Mouse (Mus musculus): ENCODE measurements around the gene Amer3. TPM values are rescaled to one million over a fixed set of nuclear protein-coding genes. Genes with fewer than 3 reads are reported as not detected.
A peak's percentile ranks its signal among the peaks of the same experiment; 100 is the strongest.

Gene Amer3
- polyA plus RNA-seq, 1 experiment from 2014 or later, result 0.92 TPM

- no peak overlapping the region for H3K4me2 ChIP-seq (replicated peaks)
- no peak for ATAC-seq
- H3K27me3 ChIP-seq (replicated peaks), result no peaks in the 10 kb centered on the region
- no peaks in the 10 kb centered on the region for H3K9me3 ChIP-seq
- no peak overlapping the region for H3K4me3 ChIP-seq (replicated peaks)
- WGBS, result 89% methylated on average over 2 of the region's 2 CpGs
- no peaks in the 10 kb centered on the region for H3K4me1 ChIP-seq (replicated peaks)
- H3K36me3 ChIP-seq, result no peaks in the 10 kb centered on the region
- no peak overlapping the region for H3K27ac ChIP-seq
- no peak overlapping the region for H3K9ac ChIP-seq
Measured at GRCm38 (mm10) chr1:34569876-34570275, 9.6 kb upstream of the Amer3 start.

GRCm38 (mm10) chr1:34571431-34571830, 8.0 kb upstream of the Amer3 start:
- H3K27me3 ChIP-seq (replicated peaks), result no peaks in the 10 kb centered on the region
- ATAC-seq, result no peak
- H3K4me2 ChIP-seq (replicated peaks), result no peak overlapping the region
- no peaks in the 10 kb centered on the region for H3K36me3 ChIP-seq
- no peak overlapping the region for H3K9ac ChIP-seq
- 79% methylated on average over 6 of the region's 6 CpGs for WGBS
- H3K4me3 ChIP-seq (replicated peaks), result no peak overlapping the region
- H3K9me3 ChIP-seq, result no peaks in the 10 kb centered on the region
- H3K27ac ChIP-seq, result no peak overlapping the region
- no peaks in the 10 kb centered on the region for H3K4me1 ChIP-seq (replicated peaks)

- H3K9me3 ChIP-seq, result no peaks in the 10 kb centered on the region
Measured at GRCm38 (mm10) chr1:34573221-34573620, 6.2 kb upstream of the Amer3 start.

GRCm38 (mm10) chr1:34579782-34580356, 412 bp downstream of the Amer3 start:
- Histone ChIP-seq H3K4me3 (replicated peaks) (peak overlapping the region; percentile 31), H3K36me3 (no peaks in the 10 kb centered on the region), H3K9me3 (no peaks in the 10 kb centered on the region), H3K27ac (no peak overlapping the region), H3K4me2 (replicated peaks) (peak overlapping the region; percentile 62), H3K27me3 (replicated peaks) (peaks cover 25% of the 10 kb centered on the region), H3K9ac (no peak overlapping the region), H3K4me1 (replicated peaks) (peaks cover 6% of the 10 kb centered on the region; the same call in 1 of the 2 replicates)
- WGBS, result 1% methylated on average over 18 of the region's 18 CpGs
- ATAC-seq, result peak; percentile 57

More at GRCm38 (mm10) chr1:34573221-34573620, 6.2 kb upstream of the Amer3 start:
- Histone ChIP-seq H3K9ac (no peak overlapping the region), H3K4me1 (replicated peaks) (no peaks in the 10 kb centered on the region), H3K4me2 (replicated peaks) (no peak overlapping the region), H3K27me3 (replicated peaks) (peaks cover 5% of the 10 kb centered on the region; the same call in 1 of the 2 replicates), H3K36me3 (no peaks in the 10 kb centered on the region), H3K27ac (no peak overlapping the region), H3K4me3 (replicated peaks) (no peak overlapping the region)
- 80% methylated on average over 6 of the region's 6 CpGs for WGBS
- ATAC-seq, result no peak

- H3K27ac ChIP-seq, result no peak overlapping the region
- H3K36me3 ChIP-seq, result no peaks in the 10 kb centered on the region
- H3K27me3 ChIP-seq (replicated peaks), result peaks cover 23% of the 10 kb centered on the region
- H3K9ac ChIP-seq, result no peak overlapping the region
- 72% methylated on average over 6 of the region's 6 CpGs for WGBS
- H3K9me3 ChIP-seq, result no peaks in the 10 kb centered on the region
- H3K4me1 ChIP-seq (replicated peaks), result peaks cover 6% of the 10 kb centered on the region; the same call in 1 of the 2 replicates
- no peak for ATAC-seq
- no peak overlapping the region for H3K4me2 ChIP-seq (replicated peaks)
- H3K4me3 ChIP-seq (replicated peaks), result no peak overlapping the region
Measured at GRCm38 (mm10) chr1:34582218-34582617, 2.8 kb downstream of the Amer3 start.

GRCm38 (mm10) chr1:34583821-34584263, 4.4 kb downstream of the Amer3 start:
- H3K36me3 ChIP-seq, result no peaks in the 10 kb centered on the region
- H3K9ac ChIP-seq, result no peak overlapping the region
- no peak overlapping the region for H3K4me2 ChIP-seq (replicated peaks)
- H3K9me3 ChIP-seq, result no peaks in the 10 kb centered on the region
- WGBS, result 26% methylated on average over 4 of the region's 4 CpGs
- H3K4me3 ChIP-seq (replicated peaks), result no peak overlapping the region
- no peak for ATAC-seq
- no peak overlapping the region for H3K27ac ChIP-seq
- H3K27me3 ChIP-seq (replicated peaks), result peaks cover 15% of the 10 kb centered on the region
- H3K4me1 ChIP-seq (replicated peaks), result peaks cover 5% of the 10 kb centered on the region; the same call in 1 of the 2 replicates

- Histone ChIP-seq H3K4me2 (replicated peaks) (no peak overlapping the region), H3K27ac (no peak overlapping the region), H3K9ac (no peak overlapping the region), H3K36me3 (no peaks in the 10 kb centered on the region), H3K4me3 (replicated peaks) (no peak overlapping the region), H3K9me3 (no peaks in the 10 kb centered on the region), H3K27me3 (replicated peaks) (peaks cover 8% of the 10 kb centered on the region), H3K4me1 (replicated peaks) (no peaks in the 10 kb centered on the region)
- no peak for ATAC-seq
- WGBS, result 80% methylated on average over 4 of the region's 4 CpGs
Measured at GRCm38 (mm10) chr1:34584736-34585135, 5.3 kb downstream of the Amer3 start.

- H3K4me1 ChIP-seq (replicated peaks), result no peaks in the 10 kb centered on the region
- 76% methylated on average over 22 of the region's 22 CpGs for WGBS
- no peak for ATAC-seq
Measured at GRCm38 (mm10) chr1:34587298-34588096, 8.0 kb downstream of the Amer3 start.

GRCm38 (mm10) chr1:34600000-34600399, 20.5 kb downstream of the Amer3 start:
- 73% methylated on average over 15 of the region's 15 CpGs for WGBS
- no peaks in the 10 kb centered on the region for H3K4me1 ChIP-seq (replicated peaks)

More at GRCm38 (mm10) chr1:34587298-34588096, 8.0 kb downstream of the Amer3 start:
- no peaks in the 10 kb centered on the region for H3K36me3 ChIP-seq
- no peaks in the 10 kb centered on the region for H3K9me3 ChIP-seq
- no peak overlapping the region for H3K4me3 ChIP-seq (replicated peaks)
- H3K27me3 ChIP-seq (replicated peaks), result no peaks in the 10 kb centered on the region
- H3K4me2 ChIP-seq (replicated peaks), result no peak overlapping the region
- H3K27ac ChIP-seq, result no peak overlapping the region
- H3K9ac ChIP-seq, result no peak overlapping the region

GRCm38 (mm10) chr1:34601323-34602047, 22.0 kb downstream of the Amer3 start:
- no peak overlapping the region for H3K4me2 ChIP-seq (replicated peaks)
- no peaks in the 10 kb centered on the region for H3K36me3 ChIP-seq
- no peak for ATAC-seq
- no peaks in the 10 kb centered on the region for H3K27me3 ChIP-seq (replicated peaks)
- H3K9ac ChIP-seq, result no peak overlapping the region
- H3K4me3 ChIP-seq (replicated peaks), result no peak overlapping the region
- H3K9me3 ChIP-seq, result no peaks in the 10 kb centered on the region
- H3K4me1 ChIP-seq (replicated peaks), result no peaks in the 10 kb centered on the region
- WGBS, result 78% methylated on average over 3 of the region's 3 CpGs
- H3K27ac ChIP-seq, result no peak overlapping the region

More at GRCm38 (mm10) chr1:34600000-34600399, 20.5 kb downstream of the Amer3 start:
- H3K27ac ChIP-seq, result no peak overlapping the region
- no peak for ATAC-seq
- H3K27me3 ChIP-seq (replicated peaks), result no peaks in the 10 kb centered on the region
- no peaks in the 10 kb centered on the region for H3K36me3 ChIP-seq
- no peaks in the 10 kb centered on the region for H3K9me3 ChIP-seq
- no peak overlapping the region for H3K4me2 ChIP-seq (replicated peaks)
- no peak overlapping the region for H3K9ac ChIP-seq
- no peak overlapping the region for H3K4me3 ChIP-seq (replicated peaks)

GRCm38 (mm10) chr1:34602363-34602762, 22.9 kb downstream of the Amer3 start:
- Histone ChIP-seq H3K4me3 (replicated peaks) (no peak overlapping the region), H3K27me3 (replicated peaks) (no peaks in the 10 kb centered on the region), H3K27ac (no peak overlapping the region), H3K36me3 (no peaks in the 10 kb centered on the region), H3K9ac (no peak overlapping the region), H3K4me1 (replicated peaks) (no peaks in the 10 kb centered on the region), H3K9me3 (no peaks in the 10 kb centered on the region), H3K4me2 (replicated peaks) (no peak overlapping the region)
- WGBS, result 8% methylated on average over 8 of the region's 8 CpGs
- ATAC-seq, result peak; percentile 65; the same call in 1 of the 2 replicates

- no peak for ATAC-seq
- Histone ChIP-seq H3K27me3 (replicated peaks) (no peaks in the 10 kb centered on the region), H3K4me2 (replicated peaks) (no peak overlapping the region), H3K4me1 (replicated peaks) (no peaks in the 10 kb centered on the region), H3K27ac (no peak overlapping the region), H3K4me3 (replicated peaks) (no peak overlapping the region), H3K9me3 (no peaks in the 10 kb centered on the region), H3K9ac (no peak overlapping the region), H3K36me3 (no peaks in the 10 kb centered on the region)
- WGBS, result 85% methylated on average over 2 of the region's 2 CpGs
Measured at GRCm38 (mm10) chr1:34613801-34614200, 34.3 kb downstream of the Amer3 start.

All from intestine, embryonic 15.5 days (tissue).